Mouse (Mus musculus): Measurements from ENCODE around the gene Gja6.

- no peak for TF ChIP-seq POLR2A (IDR thresholded peaks at IDR 0.05; ENCODE audit: control insufficient read depth, extremely low read depth, insufficient read depth, low read length, poor library complexity)
- no peak for TF ChIP-seq CTCF (IDR thresholded peaks at IDR 0.05; ENCODE audit: borderline replicate concordance, control insufficient read depth, extremely low read depth, insufficient read depth, low read length, poor library complexity)
Observed at GRCm38 (mm10) chrX:160930656-160931055, 23.8 kb upstream of the Gja6 start.
